Mouse (Mus musculus) cerebellum, postnatal 25 days (tissue): ENCODE results near the gene Gphb5.
A peak's percentile ranks its signal among the peaks of the same experiment; 100 is the strongest.

ENCODE experiments used
- DNase-seq, 2 experiments: peaks; one replicate each; pipeline ENCODE4 v3.0.0; 2021; ENCODE audit warnings: mixed read lengths in 2 of 2

The Gphb5 gene

DNA sequence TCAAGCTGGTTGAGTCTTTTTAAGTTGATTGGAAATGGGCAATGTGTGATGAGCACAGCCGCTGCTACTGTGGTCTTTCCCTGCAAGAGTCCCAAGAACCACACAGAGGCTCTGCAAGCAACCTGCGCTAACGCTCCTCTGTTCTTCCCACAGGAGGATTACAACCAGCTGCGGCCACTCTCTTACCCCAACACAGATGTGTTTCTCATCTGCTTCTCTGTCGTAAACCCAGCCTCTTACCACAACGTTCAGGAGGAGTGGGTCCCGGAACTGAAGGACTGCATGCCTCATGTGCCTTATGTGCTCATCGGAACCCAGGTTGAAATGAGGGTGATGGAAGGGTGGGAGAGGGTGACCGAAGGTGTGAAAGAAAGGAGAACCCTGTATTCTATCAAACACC is 25.1 kb downstream of the Gphb5 start:
- DNase-seq, result no peak

DNA sequence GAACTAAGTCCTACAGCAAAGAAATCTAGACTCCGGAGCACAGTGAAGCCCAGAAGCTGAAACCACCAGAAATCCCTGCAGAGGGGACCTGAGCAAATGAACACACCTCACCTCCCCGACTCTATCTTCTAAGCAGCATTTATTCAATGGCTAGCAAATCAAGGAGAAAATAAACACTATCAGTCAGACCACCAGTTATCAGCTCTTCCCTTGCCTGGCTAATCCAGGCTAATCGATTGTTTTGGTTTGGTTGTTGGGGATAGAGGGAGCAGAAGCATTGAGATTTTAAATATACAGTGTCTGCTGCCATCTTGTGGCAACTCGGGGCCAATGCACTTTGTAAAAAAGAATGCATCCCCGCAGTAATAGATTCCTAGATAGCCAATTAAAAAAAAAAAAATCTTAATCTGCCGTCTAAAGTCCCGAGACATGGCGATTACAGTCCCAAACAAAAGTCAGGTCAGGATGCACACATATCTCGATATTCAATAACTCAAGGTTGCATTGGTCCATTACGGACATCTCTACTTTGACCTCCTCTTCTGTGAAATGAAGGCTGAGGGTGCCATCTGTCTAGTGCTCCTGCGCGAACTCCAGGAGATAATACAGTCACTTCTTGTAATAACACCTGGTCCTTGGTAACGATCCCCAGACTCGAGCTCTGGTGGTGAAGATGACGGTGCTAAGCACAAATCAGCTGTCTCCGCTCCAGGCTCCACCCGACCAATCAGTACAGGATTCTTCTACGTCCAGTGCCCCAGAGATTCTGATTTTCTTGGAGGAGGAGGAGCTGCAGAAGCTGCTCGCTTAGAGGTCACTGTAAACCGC is 27.1 kb downstream of the Gphb5 start:
- DNase-seq, result peak; percentile 63 to 66

DNA sequence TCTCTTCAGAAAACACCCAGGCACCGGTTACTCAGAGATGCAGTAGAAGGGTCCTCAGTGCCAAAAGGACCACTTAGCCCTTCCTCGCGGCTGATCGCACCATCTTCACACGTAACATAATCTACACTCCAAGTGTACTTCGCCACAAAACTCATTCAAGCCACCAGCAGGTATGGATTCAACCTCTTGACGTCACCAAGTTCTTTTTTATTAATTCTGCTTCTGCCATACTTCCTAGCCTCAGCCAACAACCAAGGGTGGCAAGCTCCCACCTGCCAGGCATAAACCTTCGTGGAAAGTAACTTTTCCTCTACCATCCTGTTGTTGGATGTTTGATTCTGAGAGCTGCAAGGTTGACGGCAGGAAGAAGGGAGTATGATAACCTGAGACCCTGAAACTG is 28.1 kb downstream of the Gphb5 start:
- DNase-seq, result no peak

DNA sequence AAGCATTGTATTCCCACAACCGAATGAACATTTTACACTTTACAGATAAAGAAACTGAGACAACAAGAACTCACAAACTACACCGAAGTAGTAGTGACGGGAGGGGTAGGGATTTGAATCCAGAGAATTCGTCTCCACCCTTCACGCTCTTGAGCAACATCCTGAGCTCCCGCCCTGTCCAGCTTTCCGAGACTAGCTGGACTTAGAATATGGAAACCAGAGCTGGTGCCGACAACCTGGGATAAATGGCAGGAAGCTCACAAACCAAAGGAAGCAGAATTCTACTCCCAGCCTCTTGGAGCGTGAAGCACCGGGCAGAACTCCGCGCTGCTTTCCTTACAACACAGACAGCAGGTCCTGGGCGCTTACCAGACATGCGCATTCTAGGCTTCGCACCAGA is 28.7 kb downstream of the Gphb5 start:
- DNase-seq, result no peak

DNA sequence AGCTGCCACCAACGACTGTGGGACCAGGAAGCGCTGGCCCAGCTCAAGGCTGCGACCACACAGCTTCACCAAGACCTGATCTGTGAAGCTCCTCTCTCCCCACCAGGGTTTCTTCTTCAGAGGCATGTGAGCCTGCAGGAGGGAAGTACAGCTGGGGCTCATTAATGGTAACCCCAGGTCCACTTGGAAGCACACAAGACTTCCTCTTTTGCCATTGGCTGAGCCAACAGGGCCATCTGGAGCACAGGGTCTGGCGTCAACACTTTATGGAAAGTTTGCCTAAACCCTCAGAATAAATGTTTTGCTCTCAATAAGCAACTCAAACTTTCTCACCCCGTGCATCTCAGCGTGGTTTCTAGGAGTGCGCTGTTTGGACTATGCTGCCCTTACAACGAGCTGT is 29.4 kb downstream of the Gphb5 start:
- no peak for DNase-seq

DNA sequence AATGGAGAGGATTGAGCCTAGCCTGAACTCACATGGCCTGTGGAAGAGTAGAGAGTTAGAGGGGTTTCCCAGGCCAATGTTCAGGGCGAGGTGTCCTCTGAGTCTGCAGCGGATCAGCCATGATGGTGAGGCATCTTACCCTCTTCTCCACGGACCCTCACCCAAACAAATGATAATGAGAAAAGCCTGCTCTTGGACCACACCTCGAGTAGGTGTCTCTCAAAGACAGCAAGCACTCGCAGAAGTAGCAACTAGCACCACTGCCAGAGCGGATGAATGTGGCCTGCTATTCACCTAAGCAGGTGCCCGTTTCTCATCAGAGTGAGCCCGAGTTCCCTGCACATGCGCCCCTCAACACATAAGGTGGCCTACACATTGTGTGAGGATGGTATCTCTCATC is 29.9 kb downstream of the Gphb5 start:
- no peak for DNase-seq

DNA sequence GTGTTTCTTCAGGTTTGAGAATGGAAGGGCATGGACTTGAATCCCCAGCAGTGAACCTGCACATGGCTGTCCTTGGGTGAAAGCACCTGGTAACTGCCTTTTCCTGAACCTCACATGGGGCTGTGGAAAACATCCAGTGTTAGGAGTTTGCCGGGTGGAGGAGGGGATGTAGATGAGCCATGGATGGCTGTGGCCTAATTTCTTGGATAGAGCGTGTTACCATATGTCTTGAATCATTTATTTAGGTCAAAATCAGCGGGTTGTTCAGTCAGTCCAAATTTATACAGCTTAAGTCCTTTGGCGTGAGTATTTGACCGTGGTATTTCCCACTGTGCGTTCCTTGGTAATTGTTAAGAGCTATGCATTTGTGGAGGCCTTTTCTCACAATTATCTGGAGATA is 40.5 kb downstream of the Gphb5 start:
- peak; percentile 68 to 80 for DNase-seq

DNA sequence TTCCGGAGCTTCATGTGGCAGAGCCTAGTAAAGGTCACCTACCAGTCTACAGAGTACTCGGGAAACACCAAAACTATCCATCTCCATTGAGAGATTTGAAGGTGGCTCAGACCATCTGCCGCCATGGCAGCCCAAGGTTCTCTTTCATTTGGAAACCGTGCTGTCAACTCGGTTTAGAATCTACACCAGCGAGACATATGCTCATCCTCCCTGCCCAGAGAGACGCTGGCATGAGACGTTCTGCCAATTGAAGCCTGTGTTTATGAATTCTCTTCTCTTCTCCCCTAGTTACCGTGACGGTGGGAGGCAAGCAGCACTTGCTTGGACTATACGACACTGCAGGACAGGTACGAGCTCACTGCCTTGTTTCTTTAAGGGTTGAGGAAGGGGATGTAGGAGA is 41.5 kb downstream of the Gphb5 start:
- peak; percentile 76 to 80 for DNase-seq

DNA sequence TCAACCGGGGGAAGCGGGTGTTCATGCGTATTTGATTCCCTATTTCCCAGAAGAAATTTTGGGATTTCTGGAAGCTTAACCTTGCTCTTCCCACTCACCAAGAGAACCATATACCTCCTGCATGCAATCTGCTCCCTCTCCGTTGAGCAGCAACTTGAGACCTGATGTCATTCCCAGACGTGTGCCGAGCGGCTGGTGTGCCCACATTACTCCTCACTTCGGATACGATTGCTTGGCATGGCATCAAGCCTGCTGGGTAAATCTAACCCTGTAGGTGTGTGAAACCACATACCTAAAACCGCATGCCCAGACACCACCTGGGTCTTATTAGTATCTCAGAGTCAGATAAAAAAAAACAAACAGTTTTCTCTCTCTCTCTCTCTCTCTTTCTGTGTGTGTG is 42.1 kb downstream of the Gphb5 start:
- DNase-seq, result peak in 1 of 2 experiments; percentile 33

DNA sequence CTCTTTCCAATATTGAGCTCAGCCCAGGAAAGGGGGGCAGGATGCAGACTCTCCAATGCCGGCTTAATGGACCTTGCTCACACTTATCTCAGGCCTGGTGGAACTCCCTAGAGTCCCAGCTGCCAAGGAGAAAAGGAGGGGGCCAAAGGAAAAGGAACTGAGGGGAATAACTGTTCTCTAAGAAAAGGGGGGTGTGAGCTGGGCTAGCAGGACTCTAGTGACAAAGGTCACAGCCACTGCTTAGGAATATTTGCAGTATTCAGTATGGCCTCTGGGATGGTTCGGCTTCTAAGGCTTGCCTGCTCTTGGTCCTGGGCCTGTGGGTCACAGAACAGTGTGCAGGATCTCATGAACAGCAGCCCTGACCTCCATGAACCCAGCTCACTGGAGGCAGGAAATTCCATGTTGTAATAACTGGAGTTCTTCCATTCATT is 47.1 kb downstream of the Gphb5 start:
- no peak for DNase-seq

DNA sequence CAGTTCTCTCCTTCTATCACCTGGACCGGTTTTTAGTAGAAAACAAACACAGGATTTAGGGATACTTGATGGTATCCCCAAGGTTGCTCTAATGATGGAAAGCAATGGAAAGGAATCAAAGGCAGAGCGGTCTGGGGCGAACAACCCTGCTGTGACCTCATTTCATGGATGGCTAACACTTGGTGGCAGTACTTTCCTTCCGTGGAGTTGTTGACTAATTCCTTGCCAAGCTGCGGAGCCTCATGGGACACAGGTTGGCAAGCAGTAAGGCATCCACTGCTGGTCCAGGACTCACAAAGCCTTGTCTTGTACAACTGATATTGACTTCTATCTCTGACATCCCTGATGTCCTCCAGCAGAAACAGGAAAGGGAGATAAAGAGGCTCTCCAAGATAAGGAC is 48.1 kb downstream of the Gphb5 start:
- peak; percentile 52 to 64 for DNase-seq

DNA sequence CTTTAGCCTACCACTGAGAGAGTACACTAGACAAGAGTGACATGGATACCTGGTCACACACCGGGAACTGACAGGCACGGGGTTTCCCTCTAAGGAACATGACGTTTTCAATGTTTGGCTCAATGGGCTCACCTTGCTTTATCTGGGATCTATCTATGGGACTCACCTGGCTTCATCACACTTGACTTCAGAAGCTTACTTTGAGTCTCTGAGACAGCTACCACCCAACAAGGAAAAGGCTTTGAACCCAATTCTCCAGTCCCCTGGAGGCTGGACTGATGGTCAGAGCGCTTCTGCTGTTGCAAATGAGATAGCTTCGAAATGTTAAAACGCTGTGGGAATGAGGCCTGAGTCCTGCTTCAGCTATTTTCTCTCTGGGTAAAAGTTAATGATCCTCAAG is 49.2 kb downstream of the Gphb5 start:
- no peak for DNase-seq

DNA sequence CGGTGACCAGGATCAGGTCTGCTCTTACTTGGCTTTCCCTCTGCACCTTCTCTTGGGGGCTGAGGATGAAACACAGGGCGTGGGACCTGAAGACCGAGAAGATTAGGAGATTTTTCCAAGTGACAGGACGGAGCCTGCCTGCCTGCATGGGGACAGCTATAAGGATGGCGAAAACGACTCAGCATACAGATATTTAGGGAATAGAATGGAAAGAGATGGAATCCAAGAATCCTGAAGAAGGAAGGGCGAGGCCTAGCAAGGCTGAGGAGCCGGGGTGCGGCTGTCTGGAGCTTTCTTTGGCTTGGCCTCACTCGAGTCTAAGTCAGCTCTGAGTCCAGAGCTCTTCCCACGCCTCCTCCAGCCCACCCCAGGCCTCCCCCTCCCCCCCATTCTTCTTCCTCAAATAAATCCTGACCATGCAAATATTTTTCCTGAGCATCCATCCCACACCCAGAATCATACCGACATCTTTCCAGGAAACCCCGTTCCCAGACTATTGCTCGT is 50.9 kb downstream of the Gphb5 start:
- no peak for DNase-seq

DNA sequence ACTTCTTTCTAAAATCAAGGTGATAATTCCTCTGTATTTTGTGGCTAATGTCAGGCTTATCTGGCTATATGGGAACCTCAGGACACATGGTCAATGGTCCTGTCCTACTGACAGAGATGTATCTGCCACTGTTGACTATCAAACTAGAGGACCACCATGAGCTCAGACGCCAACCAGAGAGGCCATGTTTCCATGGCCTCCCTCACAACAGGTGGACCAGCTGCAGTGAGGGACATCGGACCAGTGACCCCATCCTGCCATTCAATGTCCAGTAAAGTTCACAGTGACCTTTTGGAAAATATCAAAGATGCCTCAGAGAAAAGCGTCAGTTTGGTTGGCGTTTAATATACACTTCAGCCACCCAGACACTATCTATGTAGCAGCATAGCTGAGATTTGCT is 52.2 kb downstream of the Gphb5 start:
- DNase-seq, result no peak

DNA sequence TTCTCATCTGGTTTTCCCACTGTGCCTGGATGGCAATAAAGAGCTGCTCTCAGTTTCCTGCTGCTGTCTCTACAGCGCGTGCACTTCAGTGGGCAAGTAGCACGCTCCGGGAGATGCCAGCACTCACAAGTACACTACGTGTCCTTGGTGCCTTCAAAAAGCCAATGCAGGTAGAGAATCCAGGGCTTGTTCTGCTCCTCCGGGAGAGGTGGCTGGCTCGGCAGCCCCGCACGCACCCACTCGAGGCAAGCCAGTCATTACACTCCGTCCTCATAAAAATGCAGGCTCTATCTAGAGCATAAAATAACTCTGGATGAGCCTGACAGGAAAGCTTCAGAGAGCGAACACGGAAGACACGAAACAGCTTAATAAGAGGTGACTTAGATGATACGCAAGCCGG is 54.1 kb downstream of the Gphb5 start:
- no peak for DNase-seq
